Mouse (Mus musculus) thymus, postnatal 10 days (tissue): Measurements from ENCODE around the gene Ctcf.
"Not testable (repeated sequence)": the region's sequence is repeated elsewhere in the genome, so short reads cannot be mapped to it uniquely, and the experiment has no call there.

ENCODE experiments used
- DNase-seq, 2 experiments: peaks; one replicate each; pipeline ENCODE4 v3.0.0; 2021; ENCODE audit warnings: low spot score in 2 of 2

The Ctcf gene

DNA sequence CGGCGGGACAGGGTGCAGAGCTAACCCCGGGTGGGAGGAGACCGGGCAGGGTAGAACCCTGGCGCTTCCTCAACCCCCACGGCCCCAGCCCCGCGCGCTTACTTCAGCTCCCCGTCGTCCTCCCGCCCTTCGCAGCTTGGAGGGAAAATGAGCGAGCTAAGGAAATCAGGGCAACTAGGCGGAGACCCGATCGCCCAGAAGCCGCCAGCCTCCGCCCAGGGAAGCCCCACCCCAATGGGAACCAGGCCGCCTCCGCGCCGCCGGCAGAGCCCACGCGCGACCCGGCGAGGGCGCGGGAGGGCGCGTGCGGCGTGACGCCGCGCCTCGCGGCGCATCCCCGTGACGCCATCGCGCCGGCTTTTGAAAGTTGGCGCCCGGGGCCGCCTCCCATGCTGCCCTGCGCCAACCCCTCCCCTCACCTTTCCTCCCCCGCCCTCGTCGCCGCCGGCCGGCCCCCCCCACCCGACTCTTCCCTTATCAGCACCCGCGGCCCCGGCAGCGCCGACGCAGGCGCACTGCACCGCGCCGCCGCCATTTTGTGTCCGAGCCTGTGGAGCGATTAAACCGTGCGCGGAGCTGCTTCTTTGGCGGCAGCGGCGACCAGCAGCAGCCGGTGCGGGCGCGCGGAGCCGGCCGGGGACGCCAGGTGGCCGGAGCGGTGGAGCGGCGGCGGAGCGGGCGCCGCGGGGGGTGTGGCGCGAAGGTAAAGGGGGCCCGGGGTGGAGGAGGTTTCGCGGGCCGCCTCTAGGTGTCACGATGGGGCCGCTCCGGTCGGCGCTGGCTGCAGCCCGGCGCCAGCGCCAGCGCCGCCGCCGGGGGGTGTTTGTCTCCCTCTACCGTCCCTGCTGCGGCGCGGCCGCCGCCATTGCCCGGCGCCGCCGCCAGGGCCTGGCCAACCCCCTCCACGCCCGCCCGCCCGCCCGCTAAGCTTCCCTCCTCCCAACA is at the start of gene Ctcf:
Gene Ctcf (plus strand): TSS at position 551 of the 945 bp plus-strand sequence.
- peak; percentile 95 to 96 for DNase-seq

DNA sequence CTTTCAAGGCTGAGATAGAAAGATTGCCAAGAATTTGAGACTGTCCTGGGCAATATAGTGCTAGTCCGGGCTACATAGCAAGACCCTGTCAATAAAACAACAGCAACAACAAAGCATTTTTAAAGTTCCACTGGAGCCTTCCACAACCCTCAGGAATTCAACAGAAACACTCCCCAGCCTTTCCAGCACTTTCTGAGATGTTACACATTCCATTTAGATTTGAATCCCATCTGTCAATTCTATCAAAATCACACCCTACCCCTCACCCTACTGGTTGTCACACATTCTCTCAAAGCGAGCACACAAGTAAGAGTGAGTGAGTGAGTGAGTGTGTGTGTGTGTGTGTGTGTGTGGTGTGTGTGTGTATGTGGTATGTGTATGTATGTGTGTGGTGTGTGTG is 43.9 kb upstream of the Ctcf start:
- DNase-seq = no peak

DNA sequence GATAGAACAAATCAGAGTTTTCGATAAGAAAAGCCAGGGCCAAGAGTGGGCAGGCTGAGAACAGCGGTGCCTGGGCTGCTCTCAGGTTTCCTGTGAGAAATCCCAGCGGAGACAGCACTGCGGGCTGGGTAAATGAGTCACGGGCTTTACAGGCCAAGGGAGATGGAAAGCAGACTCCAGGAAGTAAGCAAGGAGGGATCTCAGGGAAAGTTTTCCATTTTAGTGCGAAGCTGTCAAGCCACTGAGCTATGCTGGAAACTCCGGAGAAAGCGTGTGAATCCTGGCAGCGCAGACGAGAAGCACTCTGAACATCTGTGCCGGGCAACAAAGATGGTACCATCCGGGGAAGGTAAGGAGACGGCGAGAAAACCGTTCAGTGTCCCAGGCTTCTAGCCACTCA is 42.5 kb upstream of the Ctcf start:
- DNase-seq = no peak

GRCm38 (mm10) chr8:105594451-105595242 is 41.7 kb upstream of the Ctcf start:
- DNase-seq = no peak

- DNase-seq = peak; percentile 80 to 88
These were observed 39.9 kb upstream of the Ctcf start for GRCm38 (mm10) chr8:105596362-105597034.

- no peak for DNase-seq
These were observed 37.6 kb upstream of the Ctcf start for GRCm38 (mm10) chr8:105598777-105599176.

DNA sequence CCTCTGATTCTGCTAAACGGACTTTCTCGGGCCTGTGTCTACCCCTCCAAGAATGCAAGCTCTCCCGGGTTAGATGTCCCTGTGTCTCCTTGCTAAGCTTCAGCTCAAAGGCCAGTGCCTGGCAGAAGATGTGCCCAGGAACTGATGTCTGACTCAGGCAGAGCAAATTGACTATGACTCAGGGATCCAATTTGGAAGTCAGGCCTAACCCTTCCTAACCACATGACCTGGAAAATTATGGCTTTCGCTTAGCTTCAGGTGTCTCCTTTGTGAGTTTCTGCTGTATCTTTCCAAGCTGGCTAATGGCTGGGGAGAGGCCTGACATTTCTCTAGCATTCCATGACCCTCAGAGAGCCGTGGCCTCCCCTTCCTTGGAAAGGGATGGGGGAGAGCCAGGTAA is 35.1 kb upstream of the Ctcf start:
- DNase-seq = no peak

DNA sequence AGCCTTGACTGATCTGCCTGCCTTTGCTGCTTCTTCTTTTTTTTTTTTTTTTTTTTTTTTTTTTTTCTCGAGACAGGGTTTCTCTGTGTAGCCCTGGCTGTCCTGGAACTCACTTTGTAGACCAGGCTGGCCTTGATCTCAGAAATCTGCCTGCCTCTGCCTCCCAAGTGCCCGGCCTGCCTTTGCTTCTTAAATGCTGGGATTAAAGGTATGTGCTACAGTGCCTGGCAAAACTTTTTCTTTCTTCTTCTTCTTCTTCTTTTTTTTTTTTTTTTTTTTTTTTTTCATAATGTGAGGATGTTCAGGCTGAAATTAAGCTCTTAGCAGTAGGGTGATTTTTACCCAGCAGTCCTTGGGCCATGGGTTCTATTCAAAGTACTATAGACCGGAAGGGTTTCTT is 33.8 kb upstream of the Ctcf start:
- not testable (repeated sequence) for DNase-seq

- peak; percentile 89 to 91 for DNase-seq
These were observed 31.5 kb upstream of the Ctcf start, which contains the start of gene Ripor1 for GRCm38 (mm10) chr8:105604804-105605381. Gene Ripor1, plus strand, starts transcription at chr8:105605255.

- DNase-seq = peak; percentile 63 to 64
These were observed 30.7 kb upstream of the Ctcf start for GRCm38 (mm10) chr8:105605491-105606188.

DNA sequence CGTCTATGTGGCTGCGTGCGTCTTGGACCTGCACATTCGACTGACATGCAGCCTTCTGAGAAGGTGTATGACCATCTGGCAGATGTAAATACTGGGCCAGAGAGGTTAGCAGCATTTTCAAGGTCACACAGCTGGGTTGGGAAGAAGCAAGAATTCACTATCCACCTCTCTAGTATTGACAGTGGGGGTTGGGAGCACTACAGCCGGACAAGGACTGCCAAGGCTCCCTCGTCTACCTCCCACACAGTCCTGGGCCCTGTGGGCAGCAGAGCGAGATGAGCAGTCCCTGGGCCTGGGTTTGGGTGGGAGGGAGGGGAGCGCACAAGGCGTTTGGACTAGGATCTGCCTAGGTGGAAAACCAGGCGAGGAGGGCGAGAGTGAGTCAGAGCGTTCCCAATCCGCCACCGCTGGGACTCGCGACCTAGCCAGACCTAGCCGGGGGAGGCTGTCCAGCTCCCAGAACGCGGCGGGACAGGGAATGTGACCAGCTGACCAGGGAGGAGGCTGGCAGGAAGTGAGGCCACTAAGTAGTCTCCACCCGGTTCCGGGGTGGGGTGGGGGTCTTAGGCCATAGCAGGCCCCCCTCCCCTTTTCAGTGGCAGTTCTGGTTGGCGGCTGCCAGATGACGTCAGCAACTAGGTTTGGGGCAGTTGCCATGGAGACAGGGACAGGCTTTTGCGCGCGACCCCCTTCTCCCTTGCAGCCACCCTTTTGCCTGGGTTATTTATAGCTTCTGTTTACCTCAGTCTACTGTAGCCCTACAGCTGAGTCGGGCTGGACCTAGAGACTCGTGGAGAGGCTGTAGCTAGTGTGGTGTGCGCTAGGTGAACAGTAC is 30.0 kb upstream of the Ctcf start:
- peak; percentile 79 to 87 for DNase-seq

DNA sequence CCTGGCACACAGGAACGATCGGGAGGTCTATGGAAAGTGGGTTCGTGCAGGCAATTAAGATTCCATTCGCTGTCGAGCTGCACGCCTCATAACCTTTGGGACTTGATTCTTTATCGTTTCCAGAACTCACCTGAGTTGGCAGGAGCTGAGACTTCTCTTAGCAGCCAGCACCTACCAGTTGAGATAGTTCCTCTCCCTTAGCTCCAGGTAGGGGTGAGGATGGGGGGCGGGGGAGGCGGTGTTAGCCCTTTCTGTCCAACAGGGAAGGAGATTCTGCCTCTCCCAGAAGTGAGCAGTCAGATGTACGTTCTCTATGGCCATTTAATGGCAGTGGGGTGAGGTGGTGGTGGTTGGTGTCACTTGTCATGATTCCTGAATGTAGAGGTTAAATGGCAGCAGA is 29.3 kb upstream of the Ctcf start:
- DNase-seq = no peak

- DNase-seq = peak; percentile 65 to 82
These were observed 28.7 kb upstream of the Ctcf start for GRCm38 (mm10) chr8:105607684-105608083.

GRCm38 (mm10) chr8:105609355-105609754 is 27.0 kb upstream of the Ctcf start:
- no peak for DNase-seq

DNA sequence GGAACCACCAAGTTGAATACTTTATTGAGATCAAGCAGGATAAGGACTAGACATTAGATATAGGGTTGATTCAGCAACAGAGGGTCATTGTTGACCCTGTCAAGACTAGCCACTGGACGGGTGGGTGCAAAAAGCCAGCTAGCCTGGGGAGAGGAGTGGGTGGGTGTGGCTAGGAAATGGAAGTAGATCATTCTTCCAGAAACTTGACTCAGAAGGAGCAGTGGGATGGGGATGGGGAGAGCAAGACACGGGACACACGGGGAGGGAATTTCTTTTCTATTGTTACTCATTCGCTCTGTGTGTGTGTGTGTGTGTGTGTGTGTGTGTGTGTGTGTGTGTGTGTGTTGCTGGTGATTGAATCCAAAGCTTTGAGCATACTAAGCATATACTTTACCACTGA is 26.6 kb upstream of the Ctcf start:
- no peak for DNase-seq

GRCm38 (mm10) chr8:105611836-105612235 is 24.5 kb upstream of the Ctcf start:
- no peak for DNase-seq

DNA sequence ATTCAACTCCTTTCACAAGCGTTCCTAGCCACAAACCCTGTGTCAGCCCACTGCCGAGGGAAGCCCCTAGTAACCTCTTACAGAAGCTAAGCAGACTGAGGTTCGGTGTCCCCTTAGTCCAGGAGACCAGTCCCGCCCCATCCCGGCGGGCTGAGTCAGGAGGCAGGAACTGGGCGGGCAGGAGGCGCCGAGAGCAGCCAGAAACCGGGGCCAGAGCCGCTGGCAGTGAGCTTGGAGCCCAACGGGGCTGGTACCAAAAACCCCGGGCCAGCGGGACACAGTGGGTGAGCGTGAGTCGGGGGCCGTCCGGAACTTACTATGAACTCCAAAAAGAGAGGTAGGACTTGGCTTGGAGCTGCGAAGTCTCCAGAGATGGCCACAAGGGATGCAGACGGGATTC is 23.3 kb upstream of the Ctcf start:
- no peak for DNase-seq

DNA sequence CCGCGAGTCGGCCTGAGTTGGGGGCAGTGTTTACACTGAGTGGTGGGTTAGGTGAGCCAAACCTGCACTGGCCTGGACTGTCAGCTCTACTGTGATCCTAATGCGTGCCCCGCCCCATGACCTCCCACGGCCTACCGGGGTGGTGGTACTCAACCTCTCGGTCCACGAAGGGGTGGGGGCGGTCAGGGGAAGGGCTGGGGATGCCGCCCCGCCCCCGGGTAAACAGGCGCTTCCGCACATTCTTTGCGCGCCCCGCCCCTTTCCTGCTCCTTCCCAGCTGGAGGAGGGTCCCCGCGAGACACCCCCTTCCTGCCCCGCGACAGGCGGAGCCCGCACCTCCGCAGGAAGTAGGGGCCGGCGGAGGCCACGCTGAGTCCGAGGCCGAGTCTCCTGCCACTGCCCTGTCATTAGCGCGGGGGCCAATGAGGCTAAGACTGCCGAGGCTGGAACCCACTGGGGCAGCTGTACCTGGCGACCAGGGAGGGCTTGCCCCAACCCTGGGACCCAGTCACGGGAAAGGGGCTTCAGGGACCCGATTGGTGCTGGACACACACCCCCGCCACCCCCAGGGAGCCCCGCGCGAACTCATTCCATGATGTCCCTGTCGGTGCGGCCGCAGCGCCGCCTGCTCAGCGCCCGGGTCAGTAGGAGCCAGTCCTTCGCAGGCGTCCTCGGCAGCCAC is 22.4 kb upstream of the Ctcf start:
- peak; percentile 77 to 82 for DNase-seq

- no peak for DNase-seq
These were observed 20.4 kb upstream of the Ctcf start for GRCm38 (mm10) chr8:105615942-105616341.
